Mouse (Mus musculus) thymus, postnatal 0 days (tissue): ENCODE results near the gene Cep85l. TPM values are rescaled to one million over a fixed set of nuclear protein-coding genes. Genes with fewer than 3 reads are reported as not detected.

ENCODE experiments used
- polyA plus RNA-seq: library from polyadenylated mRNA; unstranded; fragments of >200 nt; fragmentation: Nextera tagmentation; extraction: Ambion mirVana; gene quantifications from 2 replicates; pipeline ENCODE4 v1.2.1, GENCODE M21; 2015

The Cep85l gene
- polyA plus RNA-seq, 1 experiment from 2014 or later, result 2.1 TPM

Other genes with a start within 250 kb of the Cep85l start
- gene Pln, start 42.3 kb downstream of the Cep85l start, polyA plus RNA-seq, result 0.60 and 0.74 TPM in 2 replicates
- gene Asf1a, start 216.8 kb upstream of the Cep85l start, polyA plus RNA-seq, result 159 and 162 TPM in 2 replicates